Mouse (Mus musculus) urinary bladder, postnatal 25 days (tissue): Measurements from ENCODE around the gene Tank.

ENCODE experiments used
- DNase-seq: peaks from one replicate; pipeline ENCODE4 v3.0.0; 2022; ENCODE audit warnings: low spot score

Gene Tank

GRCm38 (mm10) chr2:61656421-61657411 is 78.3 kb downstream of the Tank start:
- DNase-seq = peak; percentile 33

DNA sequence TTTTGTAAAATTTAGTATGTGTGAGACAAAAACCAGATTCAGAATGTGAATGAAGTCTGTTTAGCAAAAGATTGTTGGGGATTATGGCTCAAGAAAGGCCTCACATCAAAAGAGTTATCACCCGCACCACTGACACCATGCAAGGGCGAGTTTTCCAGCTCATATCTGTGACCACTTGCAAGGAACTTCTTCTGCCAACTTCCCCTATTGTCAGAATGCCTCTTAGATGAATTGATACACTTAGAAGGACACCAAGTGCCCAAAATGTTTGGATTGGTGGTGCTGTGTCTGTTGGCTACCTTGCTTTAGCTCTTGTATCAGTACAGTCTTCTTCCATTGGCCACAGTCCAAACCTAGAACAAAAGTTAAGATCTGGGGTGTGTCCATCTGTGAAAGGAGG is 80.9 kb downstream of the Tank start:
- no peak for DNase-seq

- DNase-seq = no peak
These were observed 84.4 kb downstream of the Tank start for GRCm38 (mm10) chr2:61662833-61663232.

DNA sequence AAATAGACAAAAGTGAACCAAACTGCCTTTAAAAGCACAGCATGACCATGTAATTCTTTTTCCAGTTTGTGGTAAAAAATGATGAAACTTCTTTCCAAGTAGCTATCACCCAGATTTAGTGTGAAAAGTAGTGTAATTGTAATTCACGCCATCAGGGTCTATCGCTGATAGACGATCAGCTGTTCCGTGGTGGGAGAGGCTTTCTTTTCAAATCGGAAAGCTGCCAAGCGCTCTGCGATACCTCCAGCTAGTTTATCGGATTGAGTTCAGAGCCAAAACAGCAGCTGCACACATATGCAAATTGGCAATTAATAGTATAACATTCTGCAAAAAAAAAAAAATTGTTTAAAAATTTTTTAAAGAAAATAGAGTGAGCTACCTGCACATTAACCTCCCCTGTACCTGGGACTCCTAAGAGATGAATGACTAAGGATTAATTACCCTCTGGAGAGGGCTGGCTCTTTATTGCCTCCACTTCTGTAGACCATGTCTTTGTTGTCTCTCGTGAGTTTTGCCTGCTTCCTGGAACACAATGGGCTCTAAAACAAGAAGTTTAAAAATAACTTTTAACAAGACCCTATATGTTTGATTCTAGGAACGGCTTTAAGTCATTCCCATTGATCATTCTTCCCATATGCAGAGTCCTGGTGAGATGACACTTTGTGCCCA is 85.3 kb downstream of the Tank start:
- DNase-seq = no peak

DNA sequence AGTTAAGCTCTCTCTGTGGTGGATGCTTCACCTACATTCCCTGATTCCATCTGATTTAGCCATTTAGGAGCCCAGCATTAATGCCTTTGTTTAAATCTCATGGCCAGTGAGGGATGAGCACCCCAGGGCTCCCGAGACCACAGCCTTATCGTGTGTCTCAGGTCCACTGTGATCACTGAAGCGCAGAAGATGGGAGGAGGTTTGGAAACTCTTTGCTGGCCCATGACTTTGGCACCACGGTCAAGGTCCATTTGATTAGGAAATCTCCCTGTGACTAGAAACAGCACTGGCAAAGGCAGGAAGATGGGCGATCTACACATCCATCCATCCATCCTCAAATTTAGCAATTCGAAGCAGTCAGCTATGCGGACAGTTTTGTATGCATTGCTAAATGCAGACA is 89.0 kb downstream of the Tank start:
- no peak for DNase-seq

DNA sequence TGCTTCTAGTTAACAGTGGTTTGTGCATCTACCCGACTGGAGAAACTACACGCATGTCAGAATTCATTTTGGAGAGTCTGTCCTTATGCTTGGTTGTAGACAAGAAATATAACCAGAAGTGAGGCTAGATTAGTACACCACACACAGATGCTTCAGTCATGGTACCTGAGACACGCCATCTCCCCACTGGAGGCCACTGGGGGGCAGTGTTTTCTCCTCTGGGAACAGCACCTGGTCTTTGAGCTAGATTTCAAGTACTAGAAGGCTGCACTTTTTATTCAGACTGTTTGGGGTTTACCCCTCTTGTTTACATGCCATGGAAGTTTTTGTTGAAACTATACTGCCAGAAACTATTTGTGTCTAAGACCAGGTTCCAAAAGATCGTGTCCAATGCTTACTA is 89.9 kb downstream of the Tank start:
- DNase-seq = peak; percentile 44

GRCm38 (mm10) chr2:61674555-61674954 is 96.2 kb downstream of the Tank start:
- DNase-seq = no peak

GRCm38 (mm10) chr2:61681572-61681971 is 103.2 kb downstream of the Tank start:
- no peak for DNase-seq

- no peak for DNase-seq
These were observed 108.1 kb downstream of the Tank start for GRCm38 (mm10) chr2:61686533-61686932.

DNA sequence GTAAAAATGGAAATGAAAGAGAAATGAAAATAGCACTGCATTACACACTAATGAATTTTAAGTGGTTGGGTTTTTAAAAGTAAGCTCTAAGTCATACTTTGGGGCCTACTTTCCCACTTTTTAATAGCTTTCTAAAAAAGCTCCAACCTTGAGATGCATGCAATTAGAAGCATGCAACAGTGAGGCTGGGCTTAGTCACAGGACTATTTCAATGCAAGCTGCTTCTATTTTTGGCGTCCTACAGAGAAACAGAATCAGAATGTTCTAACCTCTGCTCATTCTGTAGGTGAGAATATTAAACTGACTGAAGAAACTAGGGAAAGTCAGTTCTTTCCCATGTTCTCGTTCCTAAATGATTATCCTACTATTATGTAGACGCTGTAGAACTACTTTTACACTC is 110.7 kb downstream of the Tank start:
- DNase-seq = no peak
